Mouse (Mus musculus) erythroblast, embryonic 14.5 days (primary cell): Measurements from ENCODE around the gene Ddah1.

ENCODE experiments used
- GATA1 ChIP-seq: IDR thresholded peaks from 2 replicates; pipeline ENCODE4 v1.6.1; 2012; ENCODE audit warnings: low read length, inconsistent platforms, mixed read lengths
- TAL1 ChIP-seq: IDR thresholded peaks from 3 replicates; pipeline ENCODE4 v1.6.1; 2012; ENCODE audit warnings: low read length, inconsistent platforms, mixed read lengths

DNA sequence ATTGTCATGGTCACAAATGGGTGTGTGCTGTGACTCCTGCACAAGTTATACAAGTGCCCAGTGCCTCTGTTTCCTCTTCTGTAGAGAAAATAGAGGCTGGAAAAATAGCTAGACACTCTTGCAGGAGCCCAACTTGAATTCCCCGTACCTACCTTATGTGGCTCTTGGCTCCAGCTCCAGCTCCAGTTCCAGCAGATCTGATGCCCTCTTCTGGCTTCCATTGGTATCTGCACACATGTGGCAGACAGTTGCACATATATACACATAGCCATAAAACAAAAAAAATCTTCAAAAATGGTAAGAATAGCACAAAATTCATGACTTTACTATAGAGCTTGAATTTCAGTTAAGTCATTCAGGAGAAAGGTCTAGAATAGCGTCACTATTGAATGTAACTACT is 62.5 kb downstream of the Ddah1 start:
- TF ChIP-seq GATA1 = no peak
- no peak for TF ChIP-seq TAL1
